Mouse (Mus musculus) brain, adult 2 months (tissue): Measurements from ENCODE around the gene Rnf44.

Experiments
- DNase-seq: peaks from one replicate; pipeline ENCODE4 v3.0.0; 2011; ENCODE audit warnings: low read depth, low spot score

Gene Rnf44

GRCm38 (mm10) chr13:54693558-54694347 is at the start of gene Rnf44:
TSS of gene Rnf44 (minus strand) at chr13:54693907.
- peak; percentile 100 for DNase-seq

- peak; percentile 81 for DNase-seq
These were observed 44.5 kb upstream of the Rnf44 start for GRCm38 (mm10) chr13:54738213-54738601.

GRCm38 (mm10) chr13:54737488-54738212 is 43.9 kb upstream of the Rnf44 start:
- peak; percentile 82 for DNase-seq

- no peak for DNase-seq
These were observed 43.2 kb upstream of the Rnf44 start for GRCm38 (mm10) chr13:54736931-54737330.

- no peak for DNase-seq
These were observed 32.4 kb upstream of the Rnf44 start for GRCm38 (mm10) chr13:54726131-54726530.

- DNase-seq = no peak
These were observed 29.4 kb upstream of the Rnf44 start for GRCm38 (mm10) chr13:54723143-54723542.

GRCm38 (mm10) chr13:54716916-54717315 is 23.2 kb upstream of the Rnf44 start:
- peak; percentile 79 for DNase-seq

GRCm38 (mm10) chr13:54714996-54715395 is 21.3 kb upstream of the Rnf44 start:
- peak; percentile 18 for DNase-seq

- peak; percentile 31 for DNase-seq
These were observed 20.7 kb upstream of the Rnf44 start for GRCm38 (mm10) chr13:54714393-54714792.

- DNase-seq = no peak
These were observed 17.2 kb upstream of the Rnf44 start for GRCm38 (mm10) chr13:54710866-54711265.

GRCm38 (mm10) chr13:54704890-54705289 is 11.2 kb upstream of the Rnf44 start:
- DNase-seq = no peak

- no peak for DNase-seq
These were observed 8.8 kb upstream of the Rnf44 start for GRCm38 (mm10) chr13:54702507-54702906.

GRCm38 (mm10) chr13:54701243-54701642 is 7.5 kb upstream of the Rnf44 start, which contains the start of gene Cdhr2:
TSS of gene Cdhr2 (plus strand) at chr13:54701461.
- DNase-seq = no peak

- DNase-seq = no peak
These were observed 1.9 kb upstream of the Rnf44 start for GRCm38 (mm10) chr13:54695479-54696230.

GRCm38 (mm10) chr13:54694348-54695060 is 797 bp upstream of the Rnf44 start:
- no peak for DNase-seq

- DNase-seq = peak; percentile 47
These were observed 773 bp downstream of the Rnf44 start for GRCm38 (mm10) chr13:54692711-54693557.

GRCm38 (mm10) chr13:54691737-54692136 is 2.0 kb downstream of the Rnf44 start:
- no peak for DNase-seq

GRCm38 (mm10) chr13:54690151-54690740 is 3.5 kb downstream of the Rnf44 start:
- no peak for DNase-seq

GRCm38 (mm10) chr13:54687575-54688424 is 5.9 kb downstream of the Rnf44 start:
- DNase-seq = peak; percentile 98
